Mouse (Mus musculus) midbrain, embryonic 14.5 days (tissue): ENCODE measurements at regions not wholly inside any gene's neighbourhood (a gene's known extent, or its start where the extent isn't known, plus 50 kb on each side); places are given as distances from the start of the nearest gene placed in this dataset.
"Not testable (repeated sequence)": the region's sequence is repeated elsewhere in the genome, so short reads cannot be mapped to it uniquely, and the experiment has no call there.

Experiments
- ATAC-seq: fragments of 200-750 bp; cut with Nextera tagmentation; 2 replicates; pipeline ENCODE4 v1.8.0; 2017; ENCODE audit warnings: moderate number of reproducible peaks, moderate library complexity; ENCODE audit not compliant: low FRiP score, low TSS enrichment
- DNase-seq: peaks from one replicate; pipeline ENCODE4 v3.0.0-alpha.2; 2015
- H3K27ac ChIP-seq: fragments of 300-500 bp; sonication (generic); replicated peaks from 2 replicates; pipeline ENCODE4 v1.5.1; 2014; ENCODE audit warnings: mild to moderate bottlenecking, low read depth, low read length, moderate library complexity
- H3K27me3 ChIP-seq: fragments of 300-500 bp; sonication (generic); 2 replicates; pipeline ENCODE4 v1.6.1; 2014; ENCODE audit warnings: low read length, control low read depth, mixed read lengths; ENCODE audit not compliant: control insufficient read depth, insufficient read depth
- H3K36me3 ChIP-seq: fragments of 300-500 bp; sonication (generic); 2 replicates; pipeline ENCODE4 v1.6.1; 2014; ENCODE audit warnings: low read length, control low read depth; ENCODE audit not compliant: control insufficient read depth, insufficient read depth
- H3K4me1 ChIP-seq: fragments of 300-500 bp; sonication (generic); 2 replicates; pipeline ENCODE4 v1.6.1; 2014; ENCODE audit warnings: mild to moderate bottlenecking, antibody characterized with exemption, low read length, control low read depth; ENCODE audit not compliant: control insufficient read depth, insufficient read depth
- H3K4me2 ChIP-seq: fragments of 300-500 bp; sonication (generic); 2 replicates; pipeline ENCODE4 v1.6.1; 2014; ENCODE audit warnings: mild to moderate bottlenecking, low read length, moderate library complexity
- H3K4me3 ChIP-seq: fragments of 300-500 bp; sonication (generic); replicated peaks from 2 replicates; pipeline ENCODE4 v1.5.1; 2014; ENCODE audit warnings: low read depth, low read length
- H3K9ac ChIP-seq: fragments of 300-500 bp; sonication (generic); replicated peaks from 2 replicates; pipeline ENCODE4 v1.6.1; 2014; ENCODE audit warnings: mild to moderate bottlenecking, low read length, moderate library complexity
- H3K9me3 ChIP-seq: fragments of 300-500 bp; sonication (generic); 2 replicates; pipeline ENCODE4 v1.6.1; 2016; ENCODE audit warnings: low read length, control low read depth, mixed read lengths; ENCODE audit not compliant: control insufficient read depth
- WGBS: fragments of 180-500 bp; shearing (Covaris S2); extraction: QIAGEN DNeasy Blood & Tissue Kit; methylation state at CpG from one replicate; pipeline ENCODE4 v1.1.7; 2014; 5-methylcytosine and 5-hydroxymethylcytosine counted together

GRCm38 (mm10) chr9:11377586-11377985 lies 473.0 kb upstream of the Cntn5 start:
- ATAC-seq (no peak), DNase-seq (no peak)
- Histone ChIP-seq H3K9me3 (no peaks in the 10 kb centered on the region), H3K36me3 (no peaks in the 10 kb centered on the region), H3K4me2 (no peak overlapping the region), H3K9ac (no peak overlapping the region), H3K27me3 (no peaks in the 10 kb centered on the region), H3K4me3 (no peak overlapping the region), H3K4me1 (no peaks in the 10 kb centered on the region), H3K27ac (no peak overlapping the region)
- WGBS: 65% methylated on average over 4 of the region's 4 CpGs

GRCm38 (mm10) chr9:11373294-11373903 lies 468.8 kb upstream of the Cntn5 start:
- Histone ChIP-seq H3K27me3 (no peaks in the 10 kb centered on the region), H3K4me1 (no peaks in the 10 kb centered on the region), H3K27ac (no peak overlapping the region), H3K9me3 (no peaks in the 10 kb centered on the region), H3K4me2 (no peak overlapping the region), H3K4me3 (no peak overlapping the region), H3K9ac (no peak overlapping the region), H3K36me3 (no peaks in the 10 kb centered on the region)
- ATAC-seq (no peak), DNase-seq (no peak)
- WGBS: 97% methylated on average over 2 of the region's 2 CpGs

- no peaks in the 10 kb centered on the region for H3K9me3 ChIP-seq
- H3K9ac ChIP-seq: no peak overlapping the region
- ATAC-seq: no peak
- no peak overlapping the region for H3K4me2 ChIP-seq
- no peak overlapping the region for H3K27ac ChIP-seq
- H3K27me3 ChIP-seq: no peaks in the 10 kb centered on the region
- DNase-seq: no peak
- H3K4me3 ChIP-seq: no peak overlapping the region
- 74% methylated on average over 1 of the region's 1 CpGs for WGBS
- no peaks in the 10 kb centered on the region for H3K4me1 ChIP-seq
- H3K36me3 ChIP-seq: no peaks in the 10 kb centered on the region
Observed at GRCm38 (mm10) chr9:11368056-11368455, 463.5 kb upstream of the Cntn5 start.

GRCm38 (mm10) chr9:11328900-11329299 lies 424.3 kb upstream of the Cntn5 start:
- Histone ChIP-seq H3K4me3 (no peak overlapping the region), H3K4me2 (no peak overlapping the region), H3K36me3 (no peaks in the 10 kb centered on the region), H3K9ac (no peak overlapping the region), H3K27ac (no peak overlapping the region), H3K9me3 (no peaks in the 10 kb centered on the region), H3K4me1 (no peaks in the 10 kb centered on the region), H3K27me3 (no peaks in the 10 kb centered on the region)
- DNase-seq (no peak), ATAC-seq (no peak)
- 90% methylated on average over 4 of the region's 4 CpGs for WGBS

GRCm38 (mm10) chr9:11317221-11317620 lies 412.6 kb upstream of the Cntn5 start:
- WGBS: 92% methylated on average over 1 of the region's 1 CpGs
- ATAC-seq: no peak
- H3K9ac ChIP-seq: no peak overlapping the region

GRCm38 (mm10) chr9:11297116-11297515 lies 392.5 kb upstream of the Cntn5 start:
- not testable (repeated sequence) for H3K27ac ChIP-seq, H3K9me3 ChIP-seq, H3K4me3 ChIP-seq, H3K4me2 ChIP-seq, DNase-seq, H3K36me3 ChIP-seq, ATAC-seq, H3K9ac ChIP-seq, H3K4me1 ChIP-seq, H3K27me3 ChIP-seq
- 96% methylated on average over 17 of the region's 17 CpGs for WGBS

More at GRCm38 (mm10) chr9:11317221-11317620, 412.6 kb upstream of the Cntn5 start:
- H3K4me2 ChIP-seq: no peak overlapping the region
- H3K36me3 ChIP-seq: no peaks in the 10 kb centered on the region
- no peak for DNase-seq
- H3K27ac ChIP-seq: no peak overlapping the region
- H3K4me1 ChIP-seq: no peaks in the 10 kb centered on the region
- no peaks in the 10 kb centered on the region for H3K27me3 ChIP-seq
- no peaks in the 10 kb centered on the region for H3K9me3 ChIP-seq
- H3K4me3 ChIP-seq: no peak overlapping the region

GRCm38 (mm10) chr9:11285135-11285534 lies 380.6 kb upstream of the Cntn5 start:
- H3K4me1 ChIP-seq: no peaks in the 10 kb centered on the region
- no peaks in the 10 kb centered on the region for H3K36me3 ChIP-seq
- no peak overlapping the region for H3K4me3 ChIP-seq
- no peak for ATAC-seq
- H3K9ac ChIP-seq: no peak overlapping the region
- WGBS: 74% methylated on average over 4 of the region's 4 CpGs
- no peak overlapping the region for H3K4me2 ChIP-seq
- no peak for DNase-seq
- H3K27me3 ChIP-seq: no peaks in the 10 kb centered on the region
- no peak overlapping the region for H3K27ac ChIP-seq
- H3K9me3 ChIP-seq: no peaks in the 10 kb centered on the region

- Histone ChIP-seq H3K4me2 (no peak overlapping the region), H3K27ac (no peak overlapping the region), H3K4me3 (no peak overlapping the region), H3K9me3 (no peaks in the 10 kb centered on the region), H3K9ac (no peak overlapping the region), H3K27me3 (no peaks in the 10 kb centered on the region), H3K36me3 (no peaks in the 10 kb centered on the region), H3K4me1 (no peaks in the 10 kb centered on the region)
- 72% methylated on average over 1 of the region's 1 CpGs for whole genome bisulfite sequencing
- no peak for DNase-seq
- no peak for ATAC-seq
Observed at GRCm38 (mm10) chr9:11284549-11284948, 380.0 kb upstream of the Cntn5 start.

GRCm38 (mm10) chr9:11279409-11280127 lies 375.0 kb upstream of the Cntn5 start:
- Histone ChIP-seq H3K9me3 (no peaks in the 10 kb centered on the region), H3K9ac (no peak overlapping the region), H3K27ac (no peak overlapping the region), H3K4me3 (no peak overlapping the region), H3K36me3 (no peaks in the 10 kb centered on the region), H3K4me2 (no peak overlapping the region), H3K4me1 (no peaks in the 10 kb centered on the region), H3K27me3 (no peaks in the 10 kb centered on the region)
- WGBS: 80% methylated on average over 5 of the region's 5 CpGs
- ATAC-seq (no peak), DNase-seq (peak; percentile 7)
